Mouse (Mus musculus): ENCODE measurements around the gene Ap2b1. TPM values are rescaled to one million over a fixed set of nuclear protein-coding genes. Genes with fewer than 3 reads are reported as not detected.
"Not testable (repeated sequence)": the region's sequence is repeated elsewhere in the genome, so short reads cannot be mapped to it uniquely, and the experiment has no call there.

The Ap2b1 gene
- polyA plus RNA-seq, 1 experiment from 2014 or later: 154 TPM

- ATAC-seq (ENCODE audit: low FRiP score) (no peak), DNase-seq (ENCODE audit: low spot score) (no peak)
These were observed 8.0 kb downstream of the Ap2b1 start for GRCm38 (mm10) chr11:83306700-83307253.

GRCm38 (mm10) chr11:83312471-83312870 is 13.6 kb downstream of the Ap2b1 start:
- DNase-seq (ENCODE audit: low spot score) (no peak), ATAC-seq (ENCODE audit: low FRiP score) (no peak)
- WGBS: 72% methylated on average over 5 of the region's 5 CpGs

More at GRCm38 (mm10) chr11:83306700-83307253, 8.0 kb downstream of the Ap2b1 start:
- Histone ChIP-seq H3K4me3 (replicated peaks; ENCODE audit: low read length) (no peak overlapping the region), H3K9ac (no peak overlapping the region), H3K4me1 (replicated peaks; ENCODE audit: control insufficient read depth, insufficient read depth, low read length) (peaks cover 22% of the 10 kb centered on the region), H3K27ac (no peak overlapping the region), H3K27me3 (ENCODE audit: control insufficient read depth, insufficient read depth, low read length) (no peaks in the 10 kb centered on the region), H3K9me3 (ENCODE audit: control insufficient read depth, low read length) (no peaks in the 10 kb centered on the region), H3K4me2 (replicated peaks) (no peak overlapping the region), H3K36me3 (replicated peaks; ENCODE audit: control insufficient read depth, insufficient read depth) (peaks cover 24% of the 10 kb centered on the region)
- WGBS: 85% methylated on average over 4 of the region's 4 CpGs

GRCm38 (mm10) chr11:83319048-83319447 is 20.2 kb downstream of the Ap2b1 start:
- H3K4me1 ChIP-seq (replicated peaks; ENCODE audit: control insufficient read depth, insufficient read depth, low read length): no peaks in the 10 kb centered on the region
- H3K27ac ChIP-seq: no peak overlapping the region
- ATAC-seq (ENCODE audit: low FRiP score) (no peak), DNase-seq (ENCODE audit: low spot score) (no peak)
- H3K4me3 ChIP-seq (replicated peaks; ENCODE audit: low read length): no peak overlapping the region
- no peak overlapping the region for H3K4me2 ChIP-seq (replicated peaks)
- H3K36me3 ChIP-seq (replicated peaks; ENCODE audit: control insufficient read depth, insufficient read depth): peaks cover 89% of the 10 kb centered on the region
- H3K9ac ChIP-seq: no peak overlapping the region
- WGBS: 93% methylated on average over 4 of the region's 4 CpGs
- H3K27me3 ChIP-seq (ENCODE audit: control insufficient read depth, insufficient read depth, low read length): no peaks in the 10 kb centered on the region
- no peaks in the 10 kb centered on the region for H3K9me3 ChIP-seq (ENCODE audit: control insufficient read depth, low read length)

More at GRCm38 (mm10) chr11:83312471-83312870, 13.6 kb downstream of the Ap2b1 start:
- H3K27ac ChIP-seq: no peak overlapping the region
- H3K4me3 ChIP-seq (replicated peaks; ENCODE audit: low read length): no peak overlapping the region
- no peaks in the 10 kb centered on the region for H3K9me3 ChIP-seq (ENCODE audit: control insufficient read depth, low read length)
- no peak overlapping the region for H3K4me2 ChIP-seq (replicated peaks)
- no peaks in the 10 kb centered on the region for H3K4me1 ChIP-seq (replicated peaks; ENCODE audit: control insufficient read depth, insufficient read depth, low read length)
- H3K9ac ChIP-seq: no peak overlapping the region
- peaks cover 62% of the 10 kb centered on the region for H3K36me3 ChIP-seq (replicated peaks; ENCODE audit: control insufficient read depth, insufficient read depth)
- no peaks in the 10 kb centered on the region for H3K27me3 ChIP-seq (ENCODE audit: control insufficient read depth, insufficient read depth, low read length)

GRCm38 (mm10) chr11:83326692-83327091 is 27.9 kb downstream of the Ap2b1 start:
- not testable (repeated sequence) for H3K4me2 ChIP-seq (replicated peaks); H3K27me3 ChIP-seq (ENCODE audit: control insufficient read depth, insufficient read depth, low read length); H3K4me3 ChIP-seq (replicated peaks; ENCODE audit: low read length); H3K9ac ChIP-seq; ATAC-seq (ENCODE audit: low FRiP score); DNase-seq (ENCODE audit: low spot score); H3K4me1 ChIP-seq (replicated peaks; ENCODE audit: control insufficient read depth, insufficient read depth, low read length); H3K9me3 ChIP-seq (ENCODE audit: control insufficient read depth, low read length); H3K27ac ChIP-seq
- 78% methylated on average over 3 of the region's 3 CpGs for WGBS
- H3K36me3 ChIP-seq (replicated peaks; ENCODE audit: control insufficient read depth, insufficient read depth): peaks cover 90% of the 10 kb centered on the region

- 64% methylated on average over 3 of the region's 3 CpGs for WGBS
- Histone ChIP-seq H3K36me3 (replicated peaks; ENCODE audit: control insufficient read depth, insufficient read depth) (peaks cover 84% of the 10 kb centered on the region), H3K27ac (no peak overlapping the region), H3K9ac (no peak overlapping the region), H3K9me3 (ENCODE audit: control insufficient read depth, low read length) (no peaks in the 10 kb centered on the region), H3K4me1 (replicated peaks; ENCODE audit: control insufficient read depth, insufficient read depth, low read length) (no peaks in the 10 kb centered on the region), H3K4me2 (replicated peaks) (no peak overlapping the region), H3K4me3 (replicated peaks; ENCODE audit: low read length) (no peak overlapping the region), H3K27me3 (ENCODE audit: control insufficient read depth, insufficient read depth, low read length) (no peaks in the 10 kb centered on the region)
- no peak for ATAC-seq (ENCODE audit: low FRiP score)
- peak; percentile 73 for DNase-seq (ENCODE audit: low spot score)
These were observed 28.6 kb downstream of the Ap2b1 start for GRCm38 (mm10) chr11:83327427-83327826.

GRCm38 (mm10) chr11:83335826-83336225 is 37.0 kb downstream of the Ap2b1 start:
- no peak overlapping the region for H3K9ac ChIP-seq
- no peaks in the 10 kb centered on the region for H3K27me3 ChIP-seq (ENCODE audit: control insufficient read depth, insufficient read depth, low read length)
- DNase-seq (ENCODE audit: low spot score) (no peak), ATAC-seq (ENCODE audit: low FRiP score) (no peak)
- H3K9me3 ChIP-seq (ENCODE audit: control insufficient read depth, low read length): no peaks in the 10 kb centered on the region
- no peaks in the 10 kb centered on the region for H3K4me1 ChIP-seq (replicated peaks; ENCODE audit: control insufficient read depth, insufficient read depth, low read length)
- no peak overlapping the region for H3K4me2 ChIP-seq (replicated peaks)
- no peak overlapping the region for H3K27ac ChIP-seq
- 89% methylated on average over 7 of the region's 7 CpGs for WGBS
- H3K4me3 ChIP-seq (replicated peaks; ENCODE audit: low read length): no peak overlapping the region
- H3K36me3 ChIP-seq (replicated peaks; ENCODE audit: control insufficient read depth, insufficient read depth): peaks cover 87% of the 10 kb centered on the region

GRCm38 (mm10) chr11:83339705-83340104 is 40.9 kb downstream of the Ap2b1 start:
- Histone ChIP-seq H3K27me3 (ENCODE audit: control insufficient read depth, insufficient read depth, low read length) (no peaks in the 10 kb centered on the region), H3K9me3 (ENCODE audit: control insufficient read depth, low read length) (no peaks in the 10 kb centered on the region), H3K4me3 (replicated peaks; ENCODE audit: low read length) (no peak overlapping the region), H3K36me3 (replicated peaks; ENCODE audit: control insufficient read depth, insufficient read depth) (peaks cover 95% of the 10 kb centered on the region), H3K4me1 (replicated peaks; ENCODE audit: control insufficient read depth, insufficient read depth, low read length) (no peaks in the 10 kb centered on the region), H3K9ac (no peak overlapping the region), H3K4me2 (replicated peaks) (no peak overlapping the region), H3K27ac (no peak overlapping the region)
- WGBS: 27% methylated on average over 2 of the region's 2 CpGs
- DNase-seq (ENCODE audit: low spot score): no peak
- no peak for ATAC-seq (ENCODE audit: low FRiP score)

GRCm38 (mm10) chr11:83341716-83342245 is 43.0 kb downstream of the Ap2b1 start:
- ATAC-seq (ENCODE audit: low FRiP score) (no peak), DNase-seq (ENCODE audit: low spot score) (no peak)
- no peaks in the 10 kb centered on the region for H3K9me3 ChIP-seq (ENCODE audit: control insufficient read depth, low read length)
- H3K4me2 ChIP-seq (replicated peaks): no peak overlapping the region
- H3K27ac ChIP-seq: no peak overlapping the region
- H3K4me3 ChIP-seq (replicated peaks; ENCODE audit: low read length): no peak overlapping the region
- no peaks in the 10 kb centered on the region for H3K27me3 ChIP-seq (ENCODE audit: control insufficient read depth, insufficient read depth, low read length)
- H3K4me1 ChIP-seq (replicated peaks; ENCODE audit: control insufficient read depth, insufficient read depth, low read length): no peaks in the 10 kb centered on the region
- H3K9ac ChIP-seq: no peak overlapping the region
- 82% methylated on average over 3 of the region's 3 CpGs for WGBS
- H3K36me3 ChIP-seq (replicated peaks; ENCODE audit: control insufficient read depth, insufficient read depth): peaks cover 94% of the 10 kb centered on the region

- Histone ChIP-seq H3K9ac (no peak overlapping the region), H3K9me3 (ENCODE audit: control insufficient read depth, low read length) (no peaks in the 10 kb centered on the region), H3K27me3 (ENCODE audit: control insufficient read depth, insufficient read depth, low read length) (no peaks in the 10 kb centered on the region), H3K4me2 (replicated peaks) (no peak overlapping the region), H3K4me1 (replicated peaks; ENCODE audit: control insufficient read depth, insufficient read depth, low read length) (no peaks in the 10 kb centered on the region), H3K4me3 (replicated peaks; ENCODE audit: low read length) (no peak overlapping the region), H3K27ac (no peak overlapping the region), H3K36me3 (replicated peaks; ENCODE audit: control insufficient read depth, insufficient read depth) (peaks cover 62% of the 10 kb centered on the region)
- no peak for DNase-seq (ENCODE audit: low spot score)
- 73% methylated on average over 5 of the region's 5 CpGs for WGBS
- ATAC-seq (ENCODE audit: low FRiP score): no peak
These were observed 56.6 kb downstream of the Ap2b1 start for GRCm38 (mm10) chr11:83355428-83355827.

GRCm38 (mm10) chr11:83357421-83357820 is 58.6 kb downstream of the Ap2b1 start:
- Histone ChIP-seq H3K27me3 (ENCODE audit: control insufficient read depth, insufficient read depth, low read length) (no peaks in the 10 kb centered on the region), H3K9me3 (ENCODE audit: control insufficient read depth, low read length) (no peaks in the 10 kb centered on the region), H3K4me2 (replicated peaks) (no peak overlapping the region), H3K36me3 (replicated peaks; ENCODE audit: control insufficient read depth, insufficient read depth) (peaks cover 43% of the 10 kb centered on the region), H3K4me3 (replicated peaks; ENCODE audit: low read length) (no peak overlapping the region), H3K27ac (no peak overlapping the region), H3K9ac (no peak overlapping the region), H3K4me1 (replicated peaks; ENCODE audit: control insufficient read depth, insufficient read depth, low read length) (no peaks in the 10 kb centered on the region)
- DNase-seq (ENCODE audit: low spot score): peak; percentile 57
- no peak for ATAC-seq (ENCODE audit: low FRiP score)
- 62% methylated on average over 3 of the region's 3 CpGs for WGBS

Measured in hindbrain, embryonic 14.5 days (tissue).